Mouse (Mus musculus) cerebellum, postnatal 14 days (tissue): ENCODE measurements at regions not wholly inside any gene's neighbourhood (a gene's known extent, or its start where the extent isn't known, plus 50 kb on each side); places are given as distances from the start of the nearest gene placed in this dataset.

Experiments used
- DNase-seq, 2 experiments: peaks; one replicate each; pipeline ENCODE4 v3.0.0; 2021; ENCODE audit warnings: mixed read lengths in 2 of 2

- DNase-seq = peak; percentile 21 to 52
Observed at GRCm38 (mm10) chr8:7718898-7719696, 941.9 kb downstream of the Efnb2 start.

- DNase-seq = no peak
Observed at GRCm38 (mm10) chr8:7710764-7711163, 950.3 kb downstream of the Efnb2 start.

GRCm38 (mm10) chr8:7709406-7709805, 951.6 kb downstream of the Efnb2 start:
- no peak for DNase-seq

- peak in 1 of 2 experiments; percentile 4 for DNase-seq
Observed at GRCm38 (mm10) chr8:7691355-7691996, 969.6 kb downstream of the Efnb2 start.

GRCm38 (mm10) chr8:7653804-7654203, 1007.2 kb downstream of the Efnb2 start:
- DNase-seq = no peak
